Mouse (Mus musculus): ENCODE results near the gene Ugcg. TPM values are rescaled to one million over a fixed set of nuclear protein-coding genes. Genes with fewer than 3 reads are reported as not detected.

Gene Ugcg
- polyA plus RNA-seq, 1 experiment from 2014 or later, result 7.6 TPM

DNA sequence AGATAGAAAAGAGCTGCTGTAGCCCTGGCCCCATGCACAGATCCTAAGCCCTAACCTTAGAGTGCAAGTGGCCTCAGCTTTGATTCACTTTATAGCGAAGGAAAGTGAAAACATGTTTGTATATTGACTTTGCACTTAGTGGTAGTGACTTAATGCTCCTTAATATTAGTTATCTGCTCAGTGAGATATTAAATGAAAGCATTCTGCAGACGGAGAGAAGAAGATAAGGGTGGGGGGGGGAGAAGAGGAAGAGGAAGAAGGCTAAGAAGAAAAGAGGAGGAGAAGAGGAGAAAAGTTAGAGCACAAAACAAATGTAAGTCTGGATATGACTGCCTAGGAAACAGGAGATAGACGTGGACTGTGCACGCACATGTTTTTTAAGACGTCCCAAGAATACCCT, 28.8 kb upstream of the Ugcg start:
- H3K27ac ChIP-seq, result no peak overlapping the region
- H3K27me3 ChIP-seq (ENCODE audit: insufficient read depth, low read length), result no peaks in the 10 kb centered on the region
- H3K9ac ChIP-seq (ENCODE audit: low read depth, low read length), result no peak overlapping the region
- no peak for ATAC-seq (replicated peaks; ENCODE audit: low FRiP score, low read depth)
- WGBS, result 91% methylated on average over 5 of the region's 5 CpGs
- no peak overlapping the region for H3K4me3 ChIP-seq (replicated peaks; ENCODE audit: low read depth, low read length)
- no peak overlapping the region for H3K4me2 ChIP-seq (ENCODE audit: low read length)
- no peak for DNase-seq (ENCODE audit: low spot score)
- no peaks in the 10 kb centered on the region for H3K9me3 ChIP-seq (replicated peaks; ENCODE audit: low read length)
- no peaks in the 10 kb centered on the region for H3K36me3 ChIP-seq (ENCODE audit: insufficient read depth, low read length)
- TF ChIP-seq CTCF (IDR thresholded peaks at IDR 0.05; ENCODE audit: low read depth), result no peak
- H3K4me1 ChIP-seq (replicated peaks; ENCODE audit: insufficient read depth, low read length), result no peaks in the 10 kb centered on the region

DNA sequence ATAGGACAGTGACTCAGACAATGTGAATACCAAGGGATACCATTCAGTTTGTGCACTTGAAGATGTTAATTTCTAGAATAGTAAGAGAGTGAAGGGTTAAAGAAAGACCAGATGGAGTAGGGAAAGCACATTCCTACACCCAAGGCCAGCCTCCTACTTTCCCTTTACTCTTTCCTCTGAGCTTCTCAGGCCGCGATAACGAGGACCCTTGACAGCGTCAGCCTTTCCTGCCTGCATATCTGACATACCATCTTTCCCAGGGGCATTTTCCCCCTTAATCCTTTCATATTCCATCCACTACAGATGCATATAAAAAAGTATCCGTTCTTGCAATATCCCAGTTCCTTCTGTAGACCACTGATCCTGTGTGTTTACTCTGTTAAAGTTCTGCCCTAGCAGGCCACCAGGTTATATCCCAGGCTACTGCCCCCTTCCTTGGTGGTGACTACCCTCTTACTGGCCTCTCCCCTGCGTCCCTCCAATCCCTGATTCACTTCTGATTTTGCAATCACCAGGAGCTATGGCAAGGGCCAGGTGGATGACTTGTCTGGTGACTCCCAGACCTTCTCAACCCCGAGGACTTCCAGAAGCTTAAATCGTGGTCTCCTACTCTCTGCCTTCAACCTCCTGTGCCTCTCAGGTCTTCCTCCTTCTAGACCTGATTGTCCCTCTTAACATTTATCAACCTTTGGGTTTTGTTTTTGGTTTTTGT, 27.9 kb upstream of the Ugcg start:
- ATAC-seq (replicated peaks; ENCODE audit: low FRiP score, low read depth), result no peak
- Histone ChIP-seq H3K36me3 (ENCODE audit: insufficient read depth, low read length) (no peaks in the 10 kb centered on the region), H3K9ac (ENCODE audit: low read depth, low read length) (no peak overlapping the region), H3K27me3 (ENCODE audit: insufficient read depth, low read length) (no peaks in the 10 kb centered on the region), H3K4me2 (ENCODE audit: low read length) (no peak overlapping the region), H3K4me3 (replicated peaks; ENCODE audit: low read depth, low read length) (no peak overlapping the region), H3K9me3 (replicated peaks; ENCODE audit: low read length) (no peaks in the 10 kb centered on the region), H3K27ac (no peak overlapping the region), H3K4me1 (replicated peaks; ENCODE audit: insufficient read depth, low read length) (no peaks in the 10 kb centered on the region)
- DNase-seq (ENCODE audit: low spot score), result peak; percentile 58
- no peak for TF ChIP-seq CTCF (IDR thresholded peaks at IDR 0.05; ENCODE audit: low read depth)
- WGBS, result 64% methylated on average over 8 of the region's 8 CpGs

DNA sequence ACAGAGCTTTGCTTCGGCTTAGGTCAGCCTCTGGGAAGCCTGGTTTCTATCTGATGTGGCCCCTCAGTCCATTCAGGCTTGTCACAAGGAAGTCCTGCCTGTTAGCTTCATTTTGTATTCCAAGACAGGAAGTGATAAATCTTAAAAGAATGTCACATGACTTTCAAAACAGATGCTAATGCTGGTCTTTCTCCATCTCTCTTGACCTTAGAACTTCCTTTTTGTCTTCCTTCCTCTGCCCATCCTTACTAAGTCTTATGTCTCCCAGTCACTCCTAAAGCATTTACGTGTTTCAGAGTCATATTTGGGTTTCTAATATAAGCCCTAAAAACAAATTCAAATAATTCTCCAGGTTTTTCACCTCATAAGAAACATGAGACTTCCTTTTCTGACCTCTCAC, 25.0 kb upstream of the Ugcg start:
- no peak for TF ChIP-seq CTCF (IDR thresholded peaks at IDR 0.05; ENCODE audit: low read depth)
- H3K4me1 ChIP-seq (replicated peaks; ENCODE audit: insufficient read depth, low read length), result no peaks in the 10 kb centered on the region
- no peak for DNase-seq (ENCODE audit: low spot score)
- no peaks in the 10 kb centered on the region for H3K9me3 ChIP-seq (replicated peaks; ENCODE audit: low read length)
- ATAC-seq (replicated peaks; ENCODE audit: low FRiP score, low read depth), result no peak
- H3K9ac ChIP-seq (ENCODE audit: low read depth, low read length), result no peak overlapping the region
- WGBS, result 62% methylated on average over 2 of the region's 2 CpGs
- no peak overlapping the region for H3K4me2 ChIP-seq (ENCODE audit: low read length)
- H3K27me3 ChIP-seq (ENCODE audit: insufficient read depth, low read length), result no peaks in the 10 kb centered on the region
- no peak overlapping the region for H3K27ac ChIP-seq
- H3K36me3 ChIP-seq (ENCODE audit: insufficient read depth, low read length), result no peaks in the 10 kb centered on the region
- no peak overlapping the region for H3K4me3 ChIP-seq (replicated peaks; ENCODE audit: low read depth, low read length)

DNA sequence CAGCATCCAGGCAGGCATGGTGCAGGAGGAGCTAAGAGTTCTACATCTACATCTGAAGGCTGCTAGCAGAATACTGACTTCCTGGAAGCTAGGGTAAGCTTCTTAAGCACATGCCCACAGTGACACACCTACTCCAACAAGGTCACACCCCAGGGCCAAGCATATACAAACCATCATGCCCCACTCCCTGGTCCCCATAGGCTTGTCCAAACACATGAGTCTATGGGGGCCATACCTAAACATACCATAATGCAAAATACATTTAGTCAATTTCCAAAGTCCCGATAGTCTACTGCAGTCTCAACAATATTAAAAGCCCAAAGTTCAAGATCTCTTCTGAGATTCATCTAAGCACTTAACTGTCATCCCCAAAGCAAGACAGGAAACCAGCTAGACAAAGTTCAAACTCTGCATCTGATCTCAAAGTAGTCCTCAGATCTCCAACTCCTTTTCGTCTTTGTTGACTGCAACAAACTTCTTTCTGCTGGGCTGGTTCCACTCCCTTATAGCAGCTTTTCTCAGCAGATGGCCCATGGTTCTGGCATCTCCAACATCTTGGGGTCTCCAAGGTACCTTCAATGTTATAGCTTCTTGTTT, 21.7 kb upstream of the Ugcg start:
- no peak overlapping the region for H3K27ac ChIP-seq
- H3K9ac ChIP-seq (ENCODE audit: low read depth, low read length), result no peak overlapping the region
- H3K36me3 ChIP-seq (ENCODE audit: insufficient read depth, low read length), result no peaks in the 10 kb centered on the region
- ATAC-seq (replicated peaks; ENCODE audit: low FRiP score, low read depth) (no peak), DNase-seq (ENCODE audit: low spot score) (no peak)
- no peak overlapping the region for H3K4me3 ChIP-seq (replicated peaks; ENCODE audit: low read depth, low read length)
- no peaks in the 10 kb centered on the region for H3K9me3 ChIP-seq (replicated peaks; ENCODE audit: low read length)
- no peaks in the 10 kb centered on the region for H3K4me1 ChIP-seq (replicated peaks; ENCODE audit: insufficient read depth, low read length)
- H3K27me3 ChIP-seq (ENCODE audit: insufficient read depth, low read length), result no peaks in the 10 kb centered on the region
- no peak overlapping the region for H3K4me2 ChIP-seq (ENCODE audit: low read length)
- no peak for TF ChIP-seq CTCF (IDR thresholded peaks at IDR 0.05; ENCODE audit: low read depth)
- WGBS, result 91% methylated on average over 2 of the region's 2 CpGs

- no peak for DNase-seq (ENCODE audit: low spot score)
- Histone ChIP-seq H3K27me3 (ENCODE audit: insufficient read depth, low read length) (no peaks in the 10 kb centered on the region), H3K9me3 (replicated peaks; ENCODE audit: low read length) (no peaks in the 10 kb centered on the region), H3K27ac (no peak overlapping the region), H3K4me2 (ENCODE audit: low read length) (no peak overlapping the region), H3K4me1 (replicated peaks; ENCODE audit: insufficient read depth, low read length) (no peaks in the 10 kb centered on the region), H3K4me3 (replicated peaks; ENCODE audit: low read depth, low read length) (no peak overlapping the region), H3K36me3 (ENCODE audit: insufficient read depth, low read length) (no peaks in the 10 kb centered on the region), H3K9ac (ENCODE audit: low read depth, low read length) (no peak overlapping the region)
- no peak for ATAC-seq (replicated peaks; ENCODE audit: low FRiP score, low read depth)
- 64% methylated on average over 5 of the region's 5 CpGs for WGBS
- no peak for TF ChIP-seq CTCF (IDR thresholded peaks at IDR 0.05; ENCODE audit: low read depth)
Observed at GRCm38 (mm10) chr4:59169981-59170380, 19.1 kb upstream of the Ugcg start.

DNA sequence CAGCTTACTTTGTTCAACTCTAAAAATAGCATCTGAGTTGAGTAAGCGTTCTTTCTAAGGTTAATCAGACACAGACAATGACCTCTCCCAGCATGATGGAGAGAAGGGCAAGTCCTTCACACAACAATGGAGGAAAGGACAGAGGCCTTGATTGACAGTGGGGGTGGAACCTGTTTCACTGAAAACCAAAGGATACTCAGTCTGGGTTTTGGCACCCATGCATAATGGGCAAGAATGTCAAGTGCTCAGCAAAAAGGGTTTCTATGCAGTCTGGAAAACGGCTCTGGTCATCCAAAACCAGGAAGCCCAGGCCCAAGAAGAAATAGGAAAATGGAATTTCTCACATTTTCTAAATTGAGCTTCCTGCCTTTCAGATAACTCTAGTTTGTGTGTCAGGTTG, 16.4 kb upstream of the Ugcg start:
- Histone ChIP-seq H3K9ac (ENCODE audit: low read depth, low read length) (no peak overlapping the region), H3K9me3 (replicated peaks; ENCODE audit: low read length) (no peaks in the 10 kb centered on the region), H3K4me3 (replicated peaks; ENCODE audit: low read depth, low read length) (no peak overlapping the region), H3K4me2 (ENCODE audit: low read length) (no peak overlapping the region), H3K4me1 (replicated peaks; ENCODE audit: insufficient read depth, low read length) (no peaks in the 10 kb centered on the region), H3K27me3 (ENCODE audit: insufficient read depth, low read length) (no peaks in the 10 kb centered on the region), H3K36me3 (ENCODE audit: insufficient read depth, low read length) (no peaks in the 10 kb centered on the region), H3K27ac (no peak overlapping the region)
- DNase-seq (ENCODE audit: low spot score) (no peak), ATAC-seq (replicated peaks; ENCODE audit: low FRiP score, low read depth) (no peak)
- WGBS, result 63% methylated on average over 2 of the region's 2 CpGs
- no peak for TF ChIP-seq CTCF (IDR thresholded peaks at IDR 0.05; ENCODE audit: low read depth)

Measured in kidney, postnatal 0 days (tissue).